Mouse (Mus musculus): Measurements from ENCODE around the gene Iars2. TPM values are rescaled to one million over a fixed set of nuclear protein-coding genes. Genes with fewer than 3 reads are reported as not detected.
"Not testable (repeated sequence)": the region's sequence is repeated elsewhere in the genome, so short reads cannot be mapped to it uniquely, and the experiment has no call there.

The Iars2 gene
- polyA plus RNA-seq, 1 experiment from 2014 or later, result 19.9 TPM

DNA sequence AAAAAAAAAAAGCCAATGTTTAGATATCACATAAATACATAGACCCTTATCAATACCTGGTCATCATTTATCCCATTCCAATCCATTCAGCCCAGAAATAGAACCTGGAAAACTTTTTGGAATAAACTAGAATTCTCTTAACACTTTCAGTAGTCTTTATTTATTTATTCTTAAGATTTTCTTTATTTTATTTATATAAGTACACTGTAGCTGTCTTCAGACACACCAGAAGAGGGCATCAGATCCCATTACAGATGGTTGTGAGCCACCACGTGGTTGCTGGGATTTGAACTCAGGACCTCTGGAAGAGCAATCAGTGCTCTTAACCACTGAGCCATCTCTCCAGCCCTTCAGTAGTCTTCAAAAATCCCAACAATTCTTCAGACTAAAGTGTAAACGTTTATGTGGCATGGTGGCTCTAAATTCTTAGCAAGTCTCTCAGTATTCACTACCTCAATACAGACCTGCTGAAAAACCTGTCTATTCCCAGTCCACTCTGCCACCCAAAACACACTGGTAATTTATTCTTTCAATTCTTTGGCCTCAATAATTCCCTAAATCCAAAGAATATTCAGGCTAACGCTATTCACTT lies 1.3 kb downstream of the Iars2 start:
- H3K4me3 ChIP-seq (replicated peaks), result peak overlapping the region; percentile 78

GRCm38 (mm10) chr1:185315846-185316568 lies 13.2 kb downstream of the Iars2 start:
- no peak for ATAC-seq
- Histone ChIP-seq H3K4me2 (replicated peaks) (no peak overlapping the region), H3K27me3 (no peaks in the 10 kb centered on the region), H3K9ac (replicated peaks) (no peak overlapping the region), H3K9me3 (no peaks in the 10 kb centered on the region), H3K27ac (no peak overlapping the region), H3K4me1 (replicated peaks) (no peaks in the 10 kb centered on the region), H3K4me3 (replicated peaks) (no peak overlapping the region), H3K36me3 (peaks cover 81% of the 10 kb centered on the region)
- WGBS, result 92% methylated on average over 16 of the region's 16 CpGs

More for the DNA sequence above, 1.3 kb downstream of the Iars2 start:
- WGBS, result 59% methylated on average over 3 of the region's 3 CpGs
- Histone ChIP-seq H3K36me3 (peaks cover 38% of the 10 kb centered on the region), H3K4me2 (replicated peaks) (peak overlapping the region; percentile 73), H3K4me1 (replicated peaks) (peaks cover 23% of the 10 kb centered on the region)
- not testable (repeated sequence) for ATAC-seq; H3K9me3 ChIP-seq; H3K27ac ChIP-seq; H3K9ac ChIP-seq (replicated peaks); H3K27me3 ChIP-seq

GRCm38 (mm10) chr1:185314546-185314945 lies 14.7 kb downstream of the Iars2 start:
- Histone ChIP-seq H3K27ac (no peak overlapping the region), H3K9me3 (no peaks in the 10 kb centered on the region), H3K27me3 (no peaks in the 10 kb centered on the region), H3K4me3 (replicated peaks) (no peak overlapping the region), H3K36me3 (peaks cover 74% of the 10 kb centered on the region), H3K9ac (replicated peaks) (no peak overlapping the region), H3K4me2 (replicated peaks) (no peak overlapping the region), H3K4me1 (replicated peaks) (no peaks in the 10 kb centered on the region)
- 92% methylated on average over 4 of the region's 4 CpGs for WGBS
- no peak for ATAC-seq

GRCm38 (mm10) chr1:185311949-185312348 lies 17.2 kb downstream of the Iars2 start:
- ATAC-seq, result no peak

DNA sequence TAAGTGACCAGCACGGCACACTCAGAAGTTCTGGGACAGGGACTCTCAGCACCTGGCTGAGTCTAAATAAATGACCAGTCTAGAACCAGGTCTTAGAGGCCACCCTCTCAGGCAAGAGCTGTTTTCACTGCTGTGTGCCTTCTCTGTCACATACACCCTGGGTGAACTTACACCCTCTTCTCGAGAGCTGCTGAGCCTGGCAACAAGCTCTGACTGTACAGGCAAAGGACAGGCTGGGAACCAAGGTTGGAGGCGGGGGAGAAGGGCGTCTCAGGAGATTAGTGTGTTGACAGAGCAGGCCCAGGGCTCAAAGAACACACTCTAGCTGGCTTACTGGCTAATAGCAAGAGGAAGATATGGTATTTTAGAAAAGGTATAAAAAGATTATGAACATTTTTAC lies 20.3 kb downstream of the Iars2 start:
- Histone ChIP-seq H3K27me3 (no peaks in the 10 kb centered on the region), H3K4me3 (replicated peaks) (no peak overlapping the region), H3K4me1 (replicated peaks) (no peaks in the 10 kb centered on the region), H3K36me3 (peaks cover 50% of the 10 kb centered on the region), H3K9me3 (no peaks in the 10 kb centered on the region), H3K4me2 (replicated peaks) (no peak overlapping the region), H3K9ac (replicated peaks) (no peak overlapping the region), H3K27ac (no peak overlapping the region)
- WGBS, result 79% methylated on average over 4 of the region's 4 CpGs
- no peak for ATAC-seq

More at GRCm38 (mm10) chr1:185311949-185312348, 17.2 kb downstream of the Iars2 start:
- H3K4me2 ChIP-seq (replicated peaks), result no peak overlapping the region
- peaks cover 67% of the 10 kb centered on the region for H3K36me3 ChIP-seq
- no peak overlapping the region for H3K27ac ChIP-seq
- H3K9me3 ChIP-seq, result no peaks in the 10 kb centered on the region
- H3K4me1 ChIP-seq (replicated peaks), result no peaks in the 10 kb centered on the region
- 93% methylated on average over 9 of the region's 9 CpGs for WGBS
- no peak overlapping the region for H3K9ac ChIP-seq (replicated peaks)
- no peak overlapping the region for H3K4me3 ChIP-seq (replicated peaks)
- no peaks in the 10 kb centered on the region for H3K27me3 ChIP-seq

DNA sequence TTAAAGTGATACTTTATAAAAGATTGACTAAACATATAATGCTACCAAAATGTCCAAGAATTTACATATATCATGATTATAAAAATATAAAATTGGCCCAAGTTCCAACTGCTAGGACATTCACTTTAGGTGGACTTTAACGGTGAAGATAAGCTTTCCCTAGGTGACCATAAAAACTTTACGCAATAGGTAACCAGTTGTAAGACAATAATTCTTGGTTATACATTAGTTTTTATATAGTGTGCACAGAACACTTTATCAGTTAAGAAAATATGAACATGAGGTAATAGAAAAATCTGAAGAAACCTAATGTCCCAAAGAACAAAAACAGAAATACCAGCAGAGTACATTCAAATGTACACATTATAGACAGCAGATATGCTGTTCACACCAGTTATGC lies 20.9 kb downstream of the Iars2 start:
- no peak for ATAC-seq
- Histone ChIP-seq H3K27ac (no peak overlapping the region), H3K4me3 (replicated peaks) (no peak overlapping the region), H3K36me3 (peaks cover 44% of the 10 kb centered on the region), H3K4me1 (replicated peaks) (no peaks in the 10 kb centered on the region), H3K9me3 (no peaks in the 10 kb centered on the region), H3K4me2 (replicated peaks) (no peak overlapping the region), H3K9ac (replicated peaks) (no peak overlapping the region), H3K27me3 (no peaks in the 10 kb centered on the region)
- WGBS, result 99% methylated on average over 2 of the region's 2 CpGs

DNA sequence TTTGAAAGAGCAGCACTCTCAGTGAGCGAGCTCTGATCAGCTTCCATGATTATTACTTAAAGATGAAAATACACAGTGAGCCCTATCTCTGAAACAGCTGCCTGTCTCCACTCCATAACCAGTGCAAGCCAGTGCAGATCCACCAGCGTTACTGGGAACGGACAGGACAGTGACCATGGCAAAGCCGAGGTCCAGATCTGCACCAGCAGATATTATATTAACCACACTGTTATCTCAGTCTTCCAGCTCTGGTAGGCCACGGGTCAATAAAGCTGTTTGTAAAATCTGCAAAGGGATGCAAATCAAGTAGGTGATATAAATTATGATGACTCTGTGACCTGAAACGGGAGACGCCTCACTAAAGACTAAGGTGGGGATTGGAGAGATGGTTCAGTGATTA lies 21.6 kb downstream of the Iars2 start:
- no peak overlapping the region for H3K4me3 ChIP-seq (replicated peaks)
- no peak for ATAC-seq
- WGBS, result 96% methylated on average over 7 of the region's 7 CpGs
- no peak overlapping the region for H3K9ac ChIP-seq (replicated peaks)
- no peaks in the 10 kb centered on the region for H3K27me3 ChIP-seq
- no peaks in the 10 kb centered on the region for H3K9me3 ChIP-seq
- H3K27ac ChIP-seq, result no peak overlapping the region
- H3K4me1 ChIP-seq (replicated peaks), result no peaks in the 10 kb centered on the region
- no peak overlapping the region for H3K4me2 ChIP-seq (replicated peaks)
- H3K36me3 ChIP-seq, result peaks cover 45% of the 10 kb centered on the region

GRCm38 (mm10) chr1:185306836-185307235 lies 22.4 kb downstream of the Iars2 start:
- Histone ChIP-seq H3K4me3 (replicated peaks) (no peak overlapping the region), H3K4me1 (replicated peaks) (no peaks in the 10 kb centered on the region), H3K9ac (replicated peaks) (no peak overlapping the region), H3K27ac (no peak overlapping the region), H3K36me3 (peaks cover 44% of the 10 kb centered on the region), H3K4me2 (replicated peaks) (no peak overlapping the region), H3K27me3 (no peaks in the 10 kb centered on the region), H3K9me3 (no peaks in the 10 kb centered on the region)
- WGBS, result 96% methylated on average over 12 of the region's 12 CpGs
- ATAC-seq, result no peak

DNA sequence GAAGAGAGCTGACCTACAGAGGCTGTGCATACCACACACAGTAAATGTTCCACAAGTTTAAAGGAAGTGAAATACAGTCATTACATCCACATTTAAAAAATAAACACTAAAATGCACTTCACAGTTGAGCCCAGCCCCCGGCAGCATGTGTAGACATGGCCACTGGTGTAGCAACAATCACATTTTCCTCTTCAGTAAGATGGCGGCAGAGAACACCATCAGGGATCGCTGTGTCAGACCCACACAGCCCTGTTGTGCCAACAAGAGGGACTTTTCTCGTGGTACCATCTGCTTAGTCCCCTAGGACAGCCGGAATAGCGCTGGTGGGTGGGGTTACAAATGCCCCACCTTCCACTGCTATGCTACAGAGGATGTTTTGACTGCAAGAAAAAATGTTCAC lies 26.4 kb downstream of the Iars2 start:
- H3K4me3 ChIP-seq (replicated peaks), result no peak overlapping the region
- no peak overlapping the region for H3K4me2 ChIP-seq (replicated peaks)
- no peak for ATAC-seq
- H3K36me3 ChIP-seq, result peaks cover 52% of the 10 kb centered on the region
- H3K9ac ChIP-seq (replicated peaks), result no peak overlapping the region
- WGBS, result 96% methylated on average over 6 of the region's 6 CpGs
- H3K27ac ChIP-seq, result no peak overlapping the region
- H3K4me1 ChIP-seq (replicated peaks), result no peaks in the 10 kb centered on the region
- H3K9me3 ChIP-seq, result no peaks in the 10 kb centered on the region
- H3K27me3 ChIP-seq, result no peaks in the 10 kb centered on the region

DNA sequence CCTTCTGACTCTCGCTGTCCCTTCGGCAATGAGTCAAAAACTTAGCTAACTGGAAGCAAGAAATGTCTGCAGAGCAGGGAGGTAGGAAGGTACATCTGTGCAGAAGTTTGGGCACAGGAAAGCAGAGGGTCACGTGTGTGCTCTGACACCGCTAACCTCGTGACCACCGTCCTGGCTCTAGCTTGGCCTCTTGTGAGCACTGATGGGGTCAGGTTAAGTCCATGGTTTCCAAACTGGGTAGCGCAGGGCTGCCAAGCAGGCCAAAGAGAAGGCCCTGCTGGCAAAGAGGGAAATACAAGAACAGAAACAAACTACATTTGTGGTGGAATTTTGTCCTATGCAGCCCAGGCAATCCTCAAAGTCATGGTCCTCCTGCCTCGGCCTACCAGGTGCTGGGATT lies 30.7 kb downstream of the Iars2 start:
- no peaks in the 10 kb centered on the region for H3K27me3 ChIP-seq
- 98% methylated on average over 8 of the region's 8 CpGs for WGBS
- no peak overlapping the region for H3K9ac ChIP-seq (replicated peaks)
- no peak overlapping the region for H3K4me2 ChIP-seq (replicated peaks)
- no peaks in the 10 kb centered on the region for H3K9me3 ChIP-seq
- H3K36me3 ChIP-seq, result peaks cover 73% of the 10 kb centered on the region
- H3K27ac ChIP-seq, result no peak overlapping the region
- no peak overlapping the region for H3K4me3 ChIP-seq (replicated peaks)
- no peak for ATAC-seq
- H3K4me1 ChIP-seq (replicated peaks), result no peaks in the 10 kb centered on the region

GRCm38 (mm10) chr1:185296850-185297249 lies 32.3 kb downstream of the Iars2 start:
- ATAC-seq, result no peak
- Histone ChIP-seq H3K36me3 (peaks cover 74% of the 10 kb centered on the region), H3K4me3 (replicated peaks) (no peak overlapping the region), H3K9ac (replicated peaks) (no peak overlapping the region), H3K4me1 (replicated peaks) (no peaks in the 10 kb centered on the region), H3K9me3 (no peaks in the 10 kb centered on the region), H3K4me2 (replicated peaks) (no peak overlapping the region), H3K27ac (no peak overlapping the region), H3K27me3 (no peaks in the 10 kb centered on the region)
- WGBS, result 92% methylated on average over 7 of the region's 7 CpGs

DNA sequence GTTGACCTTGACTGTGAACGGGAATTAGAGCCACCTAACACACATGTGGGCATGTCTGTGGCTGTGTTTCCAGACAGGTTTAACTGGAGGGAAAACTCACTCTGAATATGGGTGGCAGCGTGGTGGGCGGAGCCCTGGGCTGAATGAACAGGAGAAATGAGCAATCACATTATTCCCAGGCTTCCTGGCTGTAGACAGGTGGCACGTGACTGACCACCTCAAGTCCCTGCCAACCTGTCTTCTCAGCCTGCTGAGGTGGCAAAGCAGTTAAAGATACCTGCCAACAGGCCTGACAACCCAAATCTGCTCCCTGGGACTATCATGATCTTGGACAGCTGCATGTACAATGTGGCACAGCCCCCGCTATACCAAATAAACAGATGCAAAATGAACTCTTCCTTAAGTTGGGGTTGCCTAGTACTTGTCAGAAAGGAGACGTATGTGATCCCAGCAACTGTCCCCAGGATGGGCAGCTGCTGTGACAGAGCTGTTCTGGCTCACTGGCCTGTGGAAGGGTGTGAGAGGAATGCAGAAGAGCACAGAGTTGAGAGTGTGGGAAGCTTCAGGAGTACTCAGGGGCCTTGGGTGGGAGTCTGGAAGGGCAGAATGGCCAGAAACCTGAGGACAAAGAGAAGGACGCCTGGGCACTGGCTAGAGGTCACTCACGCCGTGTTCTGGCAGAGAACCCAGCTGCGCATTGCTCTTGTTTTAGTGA lies 36.4 kb downstream of the Iars2 start:
- no peaks in the 10 kb centered on the region for H3K4me1 ChIP-seq (replicated peaks)
- 92% methylated on average over 10 of the region's 10 CpGs for WGBS
- H3K4me3 ChIP-seq (replicated peaks), result no peak overlapping the region
- H3K27ac ChIP-seq, result no peak overlapping the region
- H3K9ac ChIP-seq (replicated peaks), result no peak overlapping the region
- H3K9me3 ChIP-seq, result no peaks in the 10 kb centered on the region
- H3K36me3 ChIP-seq, result peaks cover 82% of the 10 kb centered on the region
- no peaks in the 10 kb centered on the region for H3K27me3 ChIP-seq
- H3K4me2 ChIP-seq (replicated peaks), result no peak overlapping the region
- no peak for ATAC-seq

Data from midbrain, embryonic 13.5 days (tissue).